Mouse (Mus musculus) ovary, postnatal 10 days (tissue): ENCODE measurements around the gene Dot1l.

ENCODE experiments used
- DNase-seq: peaks from one replicate; pipeline ENCODE4 v3.0.0; 2022; ENCODE audit warnings: low spot score

The Dot1l gene

GRCm38 (mm10) chr10:80835617-80836016, 80.6 kb downstream of the Dot1l start:
- no peak for DNase-seq

GRCm38 (mm10) chr10:80836949-80837379, 82.0 kb downstream of the Dot1l start:
- DNase-seq = no peak

- DNase-seq = no peak
These were observed 82.8 kb downstream of the Dot1l start for GRCm38 (mm10) chr10:80837827-80838226.

GRCm38 (mm10) chr10:80838346-80838912, 83.4 kb downstream of the Dot1l start:
- no peak for DNase-seq

- no peak for DNase-seq
These were observed 84.8 kb downstream of the Dot1l start for GRCm38 (mm10) chr10:80839848-80840247.

- no peak for DNase-seq
These were observed 86.7 kb downstream of the Dot1l start for GRCm38 (mm10) chr10:80841685-80842084.

GRCm38 (mm10) chr10:80842334-80842733, 87.3 kb downstream of the Dot1l start:
- DNase-seq = no peak

- DNase-seq = no peak
These were observed 88.3 kb downstream of the Dot1l start for GRCm38 (mm10) chr10:80843087-80843930.

- no peak for DNase-seq
These were observed 89.0 kb downstream of the Dot1l start, which contains the start of gene Lingo3 for GRCm38 (mm10) chr10:80843931-80844547. Gene Lingo3 (minus strand): TSS chr10:80844039.
